Mouse (Mus musculus) kidney, adult 2 months (tissue): ENCODE measurements around the gene Chd1.

Experiments used
- CTCF ChIP-seq: fragments of 200-500 bp; conservative IDR thresholded peaks from 2 replicates; pipeline ENCODE4 v1.5.1; 2011; ENCODE audit warnings: low read depth, mild to moderate bottlenecking, control low read depth, low read length, moderate library complexity, mixed read lengths; ENCODE audit not compliant: insufficient read depth, insufficient read length
- POLR2A ChIP-seq: fragments of 200-500 bp; IDR thresholded peaks from one replicate; pipeline ENCODE4 v1.6.1; 2011; ENCODE audit warnings: low read depth, low read length, control low read depth

DNA sequence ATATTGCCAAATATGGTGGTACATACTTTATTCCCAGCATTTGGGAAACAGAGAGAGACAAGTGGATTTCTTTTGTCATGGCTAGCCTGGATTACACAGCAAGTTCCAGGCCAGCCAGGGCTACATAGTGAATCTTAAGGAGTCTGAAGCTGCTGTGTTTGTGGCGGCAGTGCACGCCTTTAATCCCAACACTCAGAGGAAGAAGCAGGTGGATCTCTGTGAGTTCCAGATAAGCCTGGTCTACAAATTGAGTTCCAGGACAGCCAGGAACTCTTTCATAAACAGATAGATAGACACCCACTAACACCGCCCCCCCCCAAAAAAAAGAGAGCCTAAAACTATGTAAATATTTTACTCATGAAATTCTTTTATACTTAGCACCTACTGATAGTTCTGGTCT lies 16.1 kb downstream of the Chd1 start:
- TF ChIP-seq CTCF, result no peak
- no peak for TF ChIP-seq POLR2A
